Mouse (Mus musculus) liver, postnatal 0 days (tissue): ENCODE measurements around the gene Itpk1. TPM values are rescaled to one million over a fixed set of nuclear protein-coding genes. Genes with fewer than 3 reads are reported as not detected.

Experiments
- ATAC-seq: fragments of 200-750 bp; cut with Nextera tagmentation; 2 replicates; pipeline ENCODE4 v1.8.0; 2017; ENCODE audit warnings: mild to moderate bottlenecking, moderate library complexity
- DNase-seq: peaks from one replicate; pipeline ENCODE4 v3.0.0-alpha.2; 2016
- H3K27ac ChIP-seq: fragments of 300-500 bp; sonication (generic); 2 replicates; pipeline ENCODE4 v1.5.1; 2014; ENCODE audit warnings: antibody characterized with exemption, moderate library complexity, mild to moderate bottlenecking, low read depth
- H3K27me3 ChIP-seq: fragments of 300-500 bp; sonication (generic); 2 replicates; pipeline ENCODE4 v1.6.1; 2014; ENCODE audit warnings: low read length, control low read depth, mixed read lengths; ENCODE audit not compliant: insufficient read depth
- H3K36me3 ChIP-seq: fragments of 300-500 bp; sonication (generic); replicated peaks from 2 replicates; pipeline ENCODE4 v1.6.1; 2014; ENCODE audit warnings: mild to moderate bottlenecking, control low read depth, low read length, moderate library complexity, mixed read lengths; ENCODE audit not compliant: insufficient read depth
- H3K4me1 ChIP-seq: fragments of 300-500 bp; sonication (generic); 2 replicates; pipeline ENCODE4 v1.6.1; 2014; ENCODE audit warnings: antibody characterized with exemption, mild to moderate bottlenecking, control low read depth; ENCODE audit not compliant: insufficient read depth
- H3K4me2 ChIP-seq: fragments of 300-500 bp; sonication (generic); 2 replicates; pipeline ENCODE4 v1.6.1; 2014; ENCODE audit warnings: low read depth, mild to moderate bottlenecking, low read length, moderate library complexity, mixed read lengths
- H3K4me3 ChIP-seq: fragments of 300-500 bp; sonication (generic); 2 replicates; pipeline ENCODE4 v1.5.1; 2014; ENCODE audit warnings: low read depth, low read length
- H3K9ac ChIP-seq: fragments of 300-500 bp; sonication (generic); replicated peaks from 2 replicates; pipeline ENCODE4 v1.6.1; 2014; ENCODE audit warnings: mild to moderate bottlenecking, moderate library complexity
- H3K9me3 ChIP-seq: fragments of 300-500 bp; sonication (generic); 2 replicates; pipeline ENCODE4 v1.6.1; 2016; ENCODE audit warnings: mild to moderate bottlenecking, control low read depth, low read length, mixed read lengths
- CTCF ChIP-seq: sonication (generic); IDR thresholded peaks from 2 replicates; pipeline ENCODE4 v1.5.1; 2016; ENCODE audit warnings: antibody characterized with exemption, low read depth
- EP300 ChIP-seq: IDR thresholded peaks from 2 replicates; pipeline ENCODE4 v1.6.1; 2016; ENCODE audit warnings: antibody characterized with exemption, low read depth, mild to moderate bottlenecking
- WGBS: fragments of 180-500 bp; shearing (Covaris S2); extraction: QIAGEN DNeasy Blood & Tissue Kit; methylation state at CpG from one replicate; pipeline ENCODE4 v1.1.7; 2014; ENCODE audit not compliant: insufficient replicate concordance; 5-methylcytosine and 5-hydroxymethylcytosine counted together
- polyA plus RNA-seq: library from polyadenylated mRNA; unstranded; fragments of >200 nt; fragmentation: Nextera tagmentation; extraction: Ambion mirVana; gene quantifications from 2 replicates; pipeline ENCODE4 v1.2.1, GENCODE M21; 2015

The Itpk1 gene
- polyA plus RNA-seq, 1 experiment from 2014 or later, result 3.6 TPM

GRCm38 (mm10) chr12:102613411-102613810 is 91.3 kb downstream of the Itpk1 start:
- Histone ChIP-seq H3K27ac (no peak overlapping the region), H3K4me1 (0 out of 2 replicates have a peak, but pooled peaks cover 3% of the 10 kb centered on the region), H3K36me3 (no peaks in the 10 kb centered on the region), H3K4me2 (no peak overlapping the region), H3K4me3 (no peak overlapping the region), H3K9me3 (no peaks in the 10 kb centered on the region), H3K27me3 (no peaks in the 10 kb centered on the region), H3K9ac (no peak overlapping the region)
- DNase-seq, result no peak
- TF ChIP-seq EP300, result no peak
- no peak for TF ChIP-seq CTCF
- no peak for ATAC-seq
- WGBS, result 81% methylated on average over 4 of the region's 4 CpGs

- ATAC-seq (no peak), DNase-seq (no peak)
- Histone ChIP-seq H3K4me1 (0 out of 2 replicates have a peak, but pooled peaks cover 3% of the 10 kb centered on the region), H3K9ac (no peak overlapping the region), H3K4me3 (no peak overlapping the region), H3K36me3 (no peaks in the 10 kb centered on the region), H3K9me3 (no peaks in the 10 kb centered on the region), H3K27me3 (no peaks in the 10 kb centered on the region), H3K27ac (no peak overlapping the region), H3K4me2 (no peak overlapping the region)
- WGBS, result 64% methylated on average over 1 of the region's 1 CpGs
- TF ChIP-seq CTCF (no peak), EP300 (no peak)
Observed at GRCm38 (mm10) chr12:102612431-102612830, 92.3 kb downstream of the Itpk1 start.

GRCm38 (mm10) chr12:102610927-102611326 is 93.8 kb downstream of the Itpk1 start:
- Histone ChIP-seq H3K36me3 (no peaks in the 10 kb centered on the region), H3K27ac (no peak overlapping the region), H3K27me3 (no peaks in the 10 kb centered on the region), H3K4me1 (no peaks in the 10 kb centered on the region), H3K9me3 (no peaks in the 10 kb centered on the region), H3K9ac (no peak overlapping the region), H3K4me2 (no peak overlapping the region), H3K4me3 (no peak overlapping the region)
- DNase-seq (no peak), ATAC-seq (no peak)
- WGBS, result 81% methylated on average over 8 of the region's 8 CpGs
- no peak for TF ChIP-seq EP300
- TF ChIP-seq CTCF, result no peak

- H3K4me3 ChIP-seq, result no peak overlapping the region
- 75% methylated on average over 11 of the region's 11 CpGs for WGBS
- H3K4me2 ChIP-seq, result no peak overlapping the region
- no peak for ATAC-seq
- no peak for DNase-seq
- no peaks in the 10 kb centered on the region for H3K4me1 ChIP-seq
- H3K27me3 ChIP-seq, result no peaks in the 10 kb centered on the region
- no peak overlapping the region for H3K27ac ChIP-seq
- TF ChIP-seq CTCF, result no peak
- no peak for TF ChIP-seq EP300
- H3K9ac ChIP-seq, result no peak overlapping the region
- peaks cover 15% of the 10 kb centered on the region for H3K36me3 ChIP-seq
- no peaks in the 10 kb centered on the region for H3K9me3 ChIP-seq
Observed at GRCm38 (mm10) chr12:102607808-102608517, 96.8 kb downstream of the Itpk1 start.

GRCm38 (mm10) chr12:102607066-102607465 is 97.7 kb downstream of the Itpk1 start:
- Histone ChIP-seq H3K9me3 (no peaks in the 10 kb centered on the region), H3K4me2 (no peak overlapping the region), H3K36me3 (peaks cover 15% of the 10 kb centered on the region), H3K27ac (no peak overlapping the region), H3K27me3 (no peaks in the 10 kb centered on the region), H3K9ac (no peak overlapping the region), H3K4me3 (no peak overlapping the region), H3K4me1 (no peaks in the 10 kb centered on the region)
- DNase-seq (no peak), ATAC-seq (no peak)
- no peak for TF ChIP-seq EP300
- no peak for TF ChIP-seq CTCF
- WGBS, result 85% methylated on average over 8 of the region's 8 CpGs

GRCm38 (mm10) chr12:102605607-102606006 is 99.1 kb downstream of the Itpk1 start:
- ATAC-seq (no peak), DNase-seq (no peak)
- H3K4me3 ChIP-seq, result no peak overlapping the region
- 64% methylated on average over 6 of the region's 6 CpGs for WGBS
- no peaks in the 10 kb centered on the region for H3K4me1 ChIP-seq
- H3K9me3 ChIP-seq, result no peaks in the 10 kb centered on the region
- peaks cover 15% of the 10 kb centered on the region for H3K36me3 ChIP-seq
- no peak overlapping the region for H3K27ac ChIP-seq
- no peaks in the 10 kb centered on the region for H3K27me3 ChIP-seq
- TF ChIP-seq EP300 (no peak), CTCF (no peak)
- no peak overlapping the region for H3K4me2 ChIP-seq
- no peak overlapping the region for H3K9ac ChIP-seq
